Mouse (Mus musculus): ENCODE measurements around the gene Hand1. TPM values are rescaled to one million over a fixed set of nuclear protein-coding genes. Genes with fewer than 3 reads are reported as not detected.
A peak's percentile ranks its signal among the peaks of the same experiment; 100 is the strongest.
"Not testable (repeated sequence)": the region's sequence is repeated elsewhere in the genome, so short reads cannot be mapped to it uniquely, and the experiment has no call there.

Gene Hand1
- under 1 TPM in 1 of 2 experiments, not detected in 1; 0.15 TPM for total RNA-seq (2021)

GRCm38 (mm10) chr11:57832552-57833201, at the start of gene Hand1:
Gene Hand1, minus strand, starts transcription at chr11:57832818.
- DNase-seq, result no peak
- intact Hi-C loops (cut with DNase I), result no loop called here

- no peak for DNase-seq
- intact Hi-C loops (cut with DNase I), result no loop called here
Measured at GRCm38 (mm10) chr11:57876157-57876556, 43.5 kb upstream of the Hand1 start.

- DNase-seq, result no peak
- intact Hi-C loops (cut with DNase I), result no loop called here
Measured at GRCm38 (mm10) chr11:57873014-57873413, 40.4 kb upstream of the Hand1 start.

- intact Hi-C loops (cut with DNase I), result loop anchor here (5.0 kb wide), 1 partner anchor 63 kb away; no protein-coding TSS in a partner anchor
- DNase-seq, result peak; percentile 17 to 29
Measured at GRCm38 (mm10) chr11:57868753-57869460, 36.3 kb upstream of the Hand1 start.

GRCm38 (mm10) chr11:57866466-57866865, 33.8 kb upstream of the Hand1 start:
- no peak for DNase-seq
- intact Hi-C loops (cut with DNase I), result loop anchor here (5.0 kb wide), 1 partner anchor 66 kb away; no protein-coding TSS in a partner anchor

- no peak for DNase-seq
Measured at GRCm38 (mm10) chr11:57864577-57864976, 32.0 kb upstream of the Hand1 start.

GRCm38 (mm10) chr11:57862088-57862487, 29.5 kb upstream of the Hand1 start:
- no peak for DNase-seq
- intact Hi-C loops (cut with DNase I), result no loop called here

More at GRCm38 (mm10) chr11:57864577-57864976, 32.0 kb upstream of the Hand1 start:
- intact Hi-C loops (cut with DNase I), result no loop called here

- no peak for DNase-seq
- intact Hi-C loops (cut with DNase I), result no loop called here
Measured at GRCm38 (mm10) chr11:57857709-57858108, 25.1 kb upstream of the Hand1 start.

- intact Hi-C loops (cut with DNase I), result no loop called here
- DNase-seq, result no peak
Measured at GRCm38 (mm10) chr11:57853571-57853970, 21.0 kb upstream of the Hand1 start.

GRCm38 (mm10) chr11:57850931-57851330, 18.3 kb upstream of the Hand1 start:
- intact Hi-C loops (cut with DNase I), result no loop called here
- no peak for DNase-seq

GRCm38 (mm10) chr11:57850298-57850697, 17.7 kb upstream of the Hand1 start:
- intact Hi-C loops (cut with DNase I), result no loop called here
- DNase-seq, result no peak

GRCm38 (mm10) chr11:57847396-57847795, 14.8 kb upstream of the Hand1 start:
- DNase-seq, result no peak
- intact Hi-C loops (cut with DNase I), result no loop called here

GRCm38 (mm10) chr11:57846421-57847363, 14.1 kb upstream of the Hand1 start:
- intact Hi-C loops (cut with DNase I); DNase-seq: not testable (repeated sequence)

GRCm38 (mm10) chr11:57841391-57841790, 8.8 kb upstream of the Hand1 start:
- intact Hi-C loops (cut with DNase I), result no loop called here
- DNase-seq, result no peak

- intact Hi-C loops (cut with DNase I), result no loop called here
Measured at GRCm38 (mm10) chr11:57840986-57841385, 8.4 kb upstream of the Hand1 start.

GRCm38 (mm10) chr11:57837861-57838680, 5.5 kb upstream of the Hand1 start:
- intact Hi-C loops (cut with DNase I), result no loop called here
- DNase-seq, result no peak

More at GRCm38 (mm10) chr11:57840986-57841385, 8.4 kb upstream of the Hand1 start:
- no peak for DNase-seq

- intact Hi-C loops (cut with DNase I), result no loop called here
- DNase-seq, result no peak
Measured at GRCm38 (mm10) chr11:57836872-57837680, 4.5 kb upstream of the Hand1 start.

GRCm38 (mm10) chr11:57836401-57836800, 3.8 kb upstream of the Hand1 start:
- DNase-seq, result no peak
- intact Hi-C loops (cut with DNase I), result no loop called here

GRCm38 (mm10) chr11:57835931-57836330, 3.3 kb upstream of the Hand1 start:
- intact Hi-C loops (cut with DNase I), result no loop called here
- DNase-seq, result no peak

All from heart, postnatal 10 days (tissue).